Mouse (Mus musculus): ENCODE data around the gene Cdk5rap3. TPM values are rescaled to one million over a fixed set of nuclear protein-coding genes. Genes with fewer than 3 reads are reported as not detected.

The Cdk5rap3 gene
- polyA plus RNA-seq, 1 experiment from 2014 or later: 107 TPM

DNA sequence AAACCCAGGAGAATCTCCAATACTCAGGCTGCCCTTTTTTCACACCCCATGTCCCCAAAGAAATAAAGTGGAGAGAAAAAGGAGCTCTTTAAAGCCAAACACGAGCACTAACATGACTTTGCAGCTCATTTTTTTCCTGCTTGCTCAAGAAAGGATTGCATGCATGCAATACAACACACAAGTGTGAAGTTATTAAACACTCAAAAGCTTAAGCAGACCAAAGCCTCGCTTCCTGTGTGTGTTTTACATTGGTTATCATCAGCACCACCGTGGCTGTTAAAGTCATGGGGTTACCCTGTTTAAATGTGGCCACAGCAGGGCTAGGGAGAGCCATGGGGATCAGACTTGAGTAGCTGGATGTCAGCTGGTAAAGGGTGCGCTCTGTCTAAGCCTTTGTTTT is 39.2 kb downstream of the Cdk5rap3 start:
- H3K4me1 ChIP-seq: peaks cover 86% of the 10 kb centered on the region
- peak overlapping the region; percentile 46; the same call in 1 of the 2 replicates for H3K4me3 ChIP-seq
- 50% methylated on average over 4 of the region's 4 CpGs for WGBS

DNA sequence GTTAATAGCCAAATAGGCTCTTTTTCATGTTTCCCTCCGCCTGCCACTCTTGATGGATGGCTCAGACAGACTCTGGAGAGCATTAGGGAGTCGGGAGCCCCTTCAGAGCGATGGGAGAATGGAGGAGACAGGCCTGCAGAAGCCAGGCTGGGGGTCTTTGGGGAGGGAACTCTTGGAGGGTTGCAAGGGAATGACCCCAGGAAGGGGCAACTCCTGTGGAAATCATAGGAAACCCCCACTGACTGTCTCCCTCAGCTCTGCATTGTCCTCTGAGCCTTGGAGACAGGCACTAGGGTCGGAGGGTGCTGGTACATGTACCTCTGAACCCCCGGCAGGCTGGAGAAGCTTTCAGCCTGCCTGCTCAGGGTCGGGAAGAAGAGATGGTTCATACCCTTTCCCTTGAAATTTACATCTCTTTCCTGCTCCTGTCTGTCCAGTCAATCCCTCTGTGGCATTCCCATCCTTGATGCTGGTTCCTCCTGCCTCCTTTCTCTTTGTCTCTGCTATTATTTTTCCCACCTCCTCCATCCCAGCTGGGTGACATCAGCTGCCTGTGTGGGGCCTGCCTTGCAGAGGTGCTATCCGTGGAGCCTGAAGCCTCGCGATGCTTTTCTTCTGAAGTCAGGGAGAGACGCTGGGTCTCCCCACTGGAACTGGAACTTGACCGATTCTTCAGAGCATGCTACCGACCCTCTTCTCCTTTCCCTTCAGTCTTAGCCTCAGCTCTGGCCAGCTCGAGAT is 39.8 kb downstream of the Cdk5rap3 start:
- Histone ChIP-seq H3K9me3 (no peaks in the 10 kb centered on the region), H3K4me1 (peaks cover 92% of the 10 kb centered on the region), H3K36me3 (replicated peaks) (no peaks in the 10 kb centered on the region), H3K4me3 (peak overlapping the region; percentile 46), H3K27me3 (ENCODE audit: poor library complexity, severe bottlenecking) (no peaks in the 10 kb centered on the region), H3K27ac (peak overlapping the region; percentile 95)
- peak; percentile 74 for DNase-seq (ENCODE audit: extremely low spot score, low spot score)
- WGBS: 2% methylated on average over 13 of the region's 13 CpGs

More for the DNA sequence above, 39.2 kb downstream of the Cdk5rap3 start:
- H3K9me3 ChIP-seq: no peaks in the 10 kb centered on the region
- no peaks in the 10 kb centered on the region for H3K36me3 ChIP-seq (replicated peaks)
- H3K27ac ChIP-seq: peak overlapping the region; percentile 95
- H3K27me3 ChIP-seq (ENCODE audit: poor library complexity, severe bottlenecking): no peaks in the 10 kb centered on the region
- no peak for DNase-seq (ENCODE audit: extremely low spot score, low spot score)

DNA sequence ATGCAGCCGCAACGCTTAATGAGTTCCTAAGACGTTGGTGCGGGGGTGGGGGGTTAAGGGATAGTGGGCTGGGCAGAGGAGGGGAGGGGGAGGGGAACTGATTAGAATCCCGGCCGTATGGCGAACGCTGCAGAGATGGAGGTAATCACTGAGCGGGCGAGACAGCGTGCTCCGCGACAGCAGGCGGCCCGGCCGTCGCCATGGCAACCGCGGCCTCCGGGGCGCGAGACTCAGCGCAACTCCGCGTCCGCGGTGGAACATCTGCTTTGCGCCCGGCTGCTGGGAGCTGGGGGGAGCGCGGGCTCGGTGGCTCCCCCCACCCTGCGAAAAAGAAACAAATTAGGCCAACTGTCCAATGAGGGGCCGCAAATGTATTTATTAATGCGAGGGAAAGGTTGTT is 40.6 kb downstream of the Cdk5rap3 start:
- 0% methylated on average over 35 of the region's 35 CpGs for WGBS
- no peaks in the 10 kb centered on the region for H3K9me3 ChIP-seq
- peak overlapping the region; percentile 46 for H3K4me3 ChIP-seq
- no peaks in the 10 kb centered on the region for H3K36me3 ChIP-seq (replicated peaks)
- peak; percentile 95 for DNase-seq (ENCODE audit: extremely low spot score, low spot score)
- peaks cover 95% of the 10 kb centered on the region for H3K4me1 ChIP-seq
- H3K27ac ChIP-seq: peak overlapping the region; percentile 95
- H3K27me3 ChIP-seq (ENCODE audit: poor library complexity, severe bottlenecking): no peaks in the 10 kb centered on the region

DNA sequence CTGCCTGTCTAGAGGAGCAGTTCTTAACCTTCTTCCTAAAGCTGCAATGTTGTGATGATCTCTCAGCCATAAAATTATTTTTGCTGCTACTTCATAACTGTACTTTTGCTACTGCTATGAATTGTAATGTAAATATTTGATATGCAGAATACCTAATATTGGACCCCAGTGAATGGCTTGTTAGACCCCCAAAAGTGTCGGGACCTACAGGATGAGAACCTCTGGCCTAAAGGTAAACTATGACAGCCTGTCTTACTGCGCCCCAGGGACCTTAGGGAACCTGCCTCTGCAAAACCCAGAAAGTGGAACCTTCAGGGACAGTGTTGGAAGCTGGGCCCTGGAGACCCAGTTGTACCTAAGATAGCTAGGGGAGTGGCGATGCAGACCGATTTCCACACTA is 41.0 kb downstream of the Cdk5rap3 start:
- no peak for DNase-seq (ENCODE audit: extremely low spot score, low spot score)
- Histone ChIP-seq H3K4me3 (peak overlapping the region; percentile 46), H3K9me3 (no peaks in the 10 kb centered on the region), H3K4me1 (peaks cover 96% of the 10 kb centered on the region), H3K27ac (peak overlapping the region; percentile 95), H3K27me3 (ENCODE audit: poor library complexity, severe bottlenecking) (no peaks in the 10 kb centered on the region), H3K36me3 (replicated peaks) (no peaks in the 10 kb centered on the region)
- 8% methylated on average over 4 of the region's 4 CpGs for WGBS

DNA sequence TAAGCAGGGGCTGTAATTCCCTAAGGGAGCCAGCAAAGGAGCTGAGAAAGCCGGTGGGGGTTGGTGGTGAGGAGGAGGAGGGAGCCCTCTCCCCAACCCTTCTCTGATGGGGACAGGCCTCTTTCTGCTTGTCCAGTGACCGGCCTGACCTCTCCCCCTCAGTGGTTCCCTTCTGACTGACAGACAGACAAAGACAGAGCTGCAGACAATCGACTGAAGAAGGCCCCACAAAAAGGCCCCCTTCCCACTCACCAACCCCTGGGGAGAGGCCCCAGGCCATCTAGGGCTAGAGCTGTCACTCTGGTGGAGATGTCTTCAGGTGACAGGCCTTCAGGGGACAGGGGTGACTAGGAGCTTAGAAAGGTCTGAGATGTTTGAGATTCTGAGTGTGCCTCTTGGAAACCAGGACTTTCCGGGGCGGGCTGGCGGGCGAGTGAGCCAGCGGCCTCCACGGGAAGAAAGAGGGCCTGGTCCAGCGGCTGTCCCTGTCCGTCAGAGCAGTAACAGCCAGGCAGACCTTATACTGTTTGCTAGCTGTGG is 42.6 kb downstream of the Cdk5rap3 start:
- Histone ChIP-seq H3K9me3 (no peaks in the 10 kb centered on the region), H3K27ac (peak overlapping the region; percentile 95), H3K4me3 (peak overlapping the region; percentile 39), H3K36me3 (replicated peaks) (no peaks in the 10 kb centered on the region), H3K4me1 (peaks cover 90% of the 10 kb centered on the region), H3K27me3 (ENCODE audit: poor library complexity, severe bottlenecking) (no peaks in the 10 kb centered on the region)
- peak; percentile 73 for DNase-seq (ENCODE audit: extremely low spot score, low spot score)
- WGBS: 7% methylated on average over 11 of the region's 11 CpGs

DNA sequence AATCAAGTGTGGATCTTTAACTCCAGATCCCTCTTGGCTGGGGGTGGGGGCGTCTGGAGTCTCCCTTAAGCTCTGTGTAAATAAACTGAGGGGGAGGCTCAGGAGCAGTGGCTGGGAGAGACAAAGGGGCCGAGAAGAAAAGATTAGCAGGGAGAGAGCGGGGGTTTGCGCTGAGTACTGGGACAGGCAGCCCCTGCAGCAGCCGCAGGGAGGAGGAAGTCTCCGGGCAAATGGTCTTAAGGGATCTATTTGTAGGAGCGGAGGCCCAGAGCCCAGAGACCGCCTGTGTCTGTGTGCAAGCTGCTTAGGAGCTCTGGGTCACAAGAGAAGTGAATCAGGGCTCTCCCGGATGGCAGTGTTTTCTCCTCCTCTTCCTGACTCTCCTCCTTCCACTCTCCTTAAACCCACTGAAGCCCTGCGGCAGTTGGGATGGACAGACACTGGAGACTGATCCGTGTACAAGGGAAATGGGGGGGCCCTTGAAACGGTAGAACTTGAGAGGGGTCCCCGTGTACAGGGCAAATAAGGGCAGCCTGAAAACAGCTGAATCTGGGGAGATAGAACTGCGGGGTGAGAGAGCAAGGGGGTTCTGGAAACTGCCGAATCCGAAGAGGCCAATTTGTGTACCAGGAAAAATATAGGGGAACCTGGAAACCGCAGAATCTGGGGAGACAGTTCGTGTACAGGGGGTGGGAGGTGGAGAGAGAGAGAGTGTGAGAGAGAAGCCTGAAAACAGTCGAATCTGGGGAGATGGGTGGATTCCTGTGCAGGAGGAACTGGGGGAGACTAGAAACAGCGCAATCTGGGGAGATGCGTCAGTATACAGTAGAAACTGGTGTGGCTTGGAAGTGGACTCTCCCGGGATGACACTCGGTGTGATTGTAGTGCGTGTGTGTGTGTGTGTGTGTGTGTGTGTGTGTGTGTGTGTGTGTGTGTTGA is 43.6 kb downstream of the Cdk5rap3 start:
- Histone ChIP-seq H3K36me3 (replicated peaks) (no peaks in the 10 kb centered on the region), H3K4me1 (peaks cover 81% of the 10 kb centered on the region), H3K4me3 (peak overlapping the region; percentile 39), H3K27ac (peak overlapping the region; percentile 95), H3K9me3 (no peaks in the 10 kb centered on the region), H3K27me3 (ENCODE audit: poor library complexity, severe bottlenecking) (no peaks in the 10 kb centered on the region)
- 2% methylated on average over 24 of the region's 24 CpGs for WGBS
- DNase-seq (ENCODE audit: extremely low spot score, low spot score): peak; percentile 82

DNA sequence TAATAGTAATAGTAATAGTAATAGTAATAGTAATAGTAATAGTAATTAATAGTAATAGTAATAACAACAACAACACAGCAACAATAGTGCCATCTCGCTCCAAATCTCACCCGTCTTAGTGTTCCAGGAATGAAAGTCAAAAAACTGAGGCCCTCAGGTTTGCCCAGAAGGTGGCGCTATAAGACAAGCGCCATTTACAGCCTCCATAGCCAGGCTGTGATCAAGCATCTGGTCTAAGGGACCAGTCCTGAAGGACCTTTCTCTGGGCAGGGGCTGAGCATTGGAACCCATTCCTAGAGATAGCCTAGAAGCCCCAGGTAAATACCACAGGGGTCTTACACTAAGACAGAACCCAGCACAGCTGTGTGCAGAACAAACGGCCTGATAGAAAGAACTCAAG is 49.1 kb downstream of the Cdk5rap3 start:
- WGBS: 16% methylated on average over 5 of the region's 5 CpGs
- Histone ChIP-seq H3K4me3 (no peak overlapping the region), H3K4me1 (peaks cover 57% of the 10 kb centered on the region), H3K27me3 (ENCODE audit: poor library complexity, severe bottlenecking) (peaks cover 5% of the 10 kb centered on the region; the same call in 1 of the 2 replicates), H3K9me3 (no peaks in the 10 kb centered on the region), H3K36me3 (replicated peaks) (no peaks in the 10 kb centered on the region), H3K27ac (peak overlapping the region; percentile 84)
- peak; percentile 81 for DNase-seq (ENCODE audit: extremely low spot score, low spot score)

DNA sequence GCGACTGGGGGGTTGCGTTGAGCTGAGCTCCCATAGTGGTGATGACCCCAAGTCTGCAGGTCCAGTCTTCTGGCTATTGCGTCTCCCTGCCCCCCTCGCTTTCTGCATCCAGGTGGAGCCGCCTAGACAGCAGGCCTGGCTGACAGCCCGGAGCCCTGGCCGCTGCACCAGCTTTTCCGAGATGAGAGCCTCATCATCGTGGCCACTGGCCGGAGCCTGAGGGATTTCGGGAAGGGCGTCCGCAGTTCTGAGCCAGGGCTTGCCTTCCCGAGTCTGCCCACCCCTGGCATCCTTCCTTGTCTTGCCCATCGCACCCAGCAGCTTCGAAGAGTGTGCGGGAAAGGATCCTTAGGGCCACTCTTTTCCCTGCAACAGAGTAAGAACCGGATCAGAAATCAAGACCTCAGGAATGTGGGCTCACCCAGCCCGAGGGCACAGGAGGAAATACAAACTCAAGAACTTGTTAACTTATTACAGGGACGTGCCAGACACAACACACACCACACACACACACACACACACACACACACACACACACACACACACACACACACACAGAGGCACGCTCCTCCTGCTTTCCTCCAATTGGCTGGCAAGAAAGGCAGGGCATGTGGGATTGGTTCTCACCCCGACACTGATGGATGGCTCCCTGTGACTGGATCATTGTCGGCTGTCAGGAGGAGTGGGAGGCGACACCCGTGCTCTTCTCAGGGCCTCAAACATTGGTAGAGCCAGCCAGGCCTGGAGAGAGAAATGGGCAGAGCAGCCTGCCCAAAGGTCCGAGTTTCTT is 52.9 kb downstream of the Cdk5rap3 start:
- peak; percentile 79 for DNase-seq (ENCODE audit: extremely low spot score, low spot score)
- no peaks in the 10 kb centered on the region for H3K9me3 ChIP-seq
- WGBS: 22% methylated on average over 26 of the region's 26 CpGs
- H3K27ac ChIP-seq: peak overlapping the region; percentile 80
- H3K36me3 ChIP-seq (replicated peaks): no peaks in the 10 kb centered on the region
- peak overlapping the region; percentile 38 for H3K4me3 ChIP-seq
- H3K27me3 ChIP-seq (ENCODE audit: poor library complexity, severe bottlenecking): peaks cover 15% of the 10 kb centered on the region
- peaks cover 52% of the 10 kb centered on the region for H3K4me1 ChIP-seq

DNA sequence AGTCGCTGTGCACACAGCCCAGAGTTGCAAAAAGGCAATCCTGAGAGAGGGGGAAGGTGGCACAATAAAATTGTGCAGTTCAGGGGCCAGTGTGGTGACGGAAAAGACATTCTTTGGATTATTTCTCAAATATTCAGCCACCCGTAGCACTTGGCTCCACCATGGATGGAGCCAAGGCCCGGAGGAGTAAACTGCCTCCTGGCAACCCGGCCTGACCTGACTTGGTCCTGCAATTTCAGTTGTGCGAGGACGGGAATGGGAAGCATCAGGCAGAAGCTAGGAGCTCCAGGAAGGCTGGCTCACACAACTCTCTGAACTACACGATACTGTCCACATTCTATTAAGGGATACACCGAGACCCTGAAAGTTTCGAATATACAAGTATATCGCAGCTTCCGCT is 53.8 kb downstream of the Cdk5rap3 start:
- Histone ChIP-seq H3K27me3 (ENCODE audit: poor library complexity, severe bottlenecking) (peaks cover 15% of the 10 kb centered on the region), H3K4me1 (peaks cover 51% of the 10 kb centered on the region), H3K4me3 (peak overlapping the region; percentile 58), H3K36me3 (replicated peaks) (no peaks in the 10 kb centered on the region), H3K27ac (0 out of 2 replicates have a peak overlapping the region, but pooled peaks have one; percentile 54), H3K9me3 (no peaks in the 10 kb centered on the region)
- DNase-seq (ENCODE audit: extremely low spot score, low spot score): no peak
- 70% methylated on average over 12 of the region's 12 CpGs for WGBS

DNA sequence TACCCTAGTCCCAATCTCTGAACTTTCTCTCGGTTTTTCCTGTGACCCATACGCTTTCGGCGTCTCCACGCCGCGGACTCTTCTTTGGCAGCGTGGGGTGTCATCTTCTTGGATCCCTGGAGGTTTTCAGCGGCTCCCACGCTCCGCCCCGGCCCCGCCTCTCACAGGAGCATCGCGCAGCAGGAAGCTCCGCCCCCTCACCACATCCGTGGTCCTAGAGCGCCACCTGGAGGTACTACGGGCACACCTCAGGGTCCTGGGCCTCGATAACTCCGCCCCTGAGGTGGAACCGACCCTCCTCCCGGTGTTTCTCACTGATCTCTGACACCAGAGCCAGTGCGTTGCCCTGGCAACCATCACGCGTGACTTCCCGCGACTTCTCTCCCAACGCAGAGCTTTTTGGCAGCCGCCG is 54.4 kb downstream of the Cdk5rap3 start:
- Histone ChIP-seq H3K27ac (0 out of 2 replicates have a peak overlapping the region, but pooled peaks have one; percentile 54), H3K4me3 (peak overlapping the region; percentile 58), H3K27me3 (ENCODE audit: poor library complexity, severe bottlenecking) (peaks cover 15% of the 10 kb centered on the region), H3K4me1 (peaks cover 46% of the 10 kb centered on the region), H3K36me3 (replicated peaks) (no peaks in the 10 kb centered on the region), H3K9me3 (no peaks in the 10 kb centered on the region)
- WGBS: under 1% methylated on average over 31 of the region's 31 CpGs
- peak; percentile 97 for DNase-seq (ENCODE audit: extremely low spot score, low spot score)

DNA sequence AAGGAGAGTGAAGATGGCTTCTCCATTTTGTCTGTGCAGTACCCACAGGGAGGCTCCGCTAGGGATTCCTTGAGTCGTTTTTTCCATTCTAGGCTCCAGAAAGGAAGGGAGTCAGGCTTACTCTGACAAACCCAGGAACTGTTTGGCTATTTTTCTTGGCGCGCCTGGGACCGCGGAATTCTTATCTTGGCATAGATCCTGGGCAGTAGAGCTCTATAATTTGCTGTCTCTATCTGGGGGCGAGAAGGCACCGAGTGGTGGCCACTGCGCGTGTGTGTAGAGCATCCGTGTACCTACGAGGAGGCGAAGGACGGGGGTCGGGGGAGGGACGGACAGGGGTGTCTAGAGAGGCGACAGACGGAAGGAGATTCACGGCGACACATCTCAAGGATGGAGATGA is 54.9 kb downstream of the Cdk5rap3 start:
- H3K27ac ChIP-seq: no peak overlapping the region
- WGBS: 2% methylated on average over 20 of the region's 20 CpGs
- no peaks in the 10 kb centered on the region for H3K9me3 ChIP-seq
- peaks cover 15% of the 10 kb centered on the region for H3K27me3 ChIP-seq (ENCODE audit: poor library complexity, severe bottlenecking)
- H3K4me3 ChIP-seq: peak overlapping the region; percentile 58
- no peak for DNase-seq (ENCODE audit: extremely low spot score, low spot score)
- peaks cover 43% of the 10 kb centered on the region for H3K4me1 ChIP-seq
- no peaks in the 10 kb centered on the region for H3K36me3 ChIP-seq (replicated peaks)

DNA sequence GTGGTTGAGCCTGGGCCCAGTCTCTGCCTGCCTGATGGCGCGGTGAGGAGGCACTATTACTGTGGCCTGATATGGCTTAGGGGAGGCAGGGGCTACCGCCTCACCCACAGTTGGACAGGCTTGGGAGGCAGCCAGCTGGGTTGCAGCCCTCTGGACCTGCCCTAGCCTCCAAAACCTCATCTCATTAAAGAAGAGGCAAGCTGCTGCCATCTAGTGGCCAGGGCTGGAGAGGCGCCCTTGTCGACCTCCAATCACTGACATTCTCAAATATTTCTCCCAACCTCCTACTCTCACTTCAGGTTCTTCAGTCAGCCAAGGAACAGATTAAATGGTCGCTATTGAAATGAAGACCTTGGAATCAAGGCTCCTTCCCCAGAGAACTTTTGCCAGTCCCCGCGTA is 55.7 kb downstream of the Cdk5rap3 start:
- 9% methylated on average over 8 of the region's 8 CpGs for WGBS
- H3K27ac ChIP-seq: no peak overlapping the region
- peak; percentile 87 for DNase-seq (ENCODE audit: extremely low spot score, low spot score)
- no peak overlapping the region for H3K4me3 ChIP-seq
- H3K27me3 ChIP-seq (ENCODE audit: poor library complexity, severe bottlenecking): peaks cover 15% of the 10 kb centered on the region
- no peaks in the 10 kb centered on the region for H3K9me3 ChIP-seq
- H3K36me3 ChIP-seq (replicated peaks): no peaks in the 10 kb centered on the region
- peaks cover 43% of the 10 kb centered on the region for H3K4me1 ChIP-seq
